Mouse (Mus musculus) liver, embryonic 14.5 days (tissue): ENCODE data around the gene Ramp2.

Experiments
- CTCF ChIP-seq: IDR thresholded peaks from 2 replicates; pipeline ENCODE4 v1.5.1; 2016; ENCODE audit warnings: antibody characterized with exemption, low read depth, control low read depth
- EP300 ChIP-seq: IDR thresholded peaks from 2 replicates; pipeline ENCODE4 v1.6.1; 2016; ENCODE audit warnings: antibody characterized with exemption, low read depth

DNA sequence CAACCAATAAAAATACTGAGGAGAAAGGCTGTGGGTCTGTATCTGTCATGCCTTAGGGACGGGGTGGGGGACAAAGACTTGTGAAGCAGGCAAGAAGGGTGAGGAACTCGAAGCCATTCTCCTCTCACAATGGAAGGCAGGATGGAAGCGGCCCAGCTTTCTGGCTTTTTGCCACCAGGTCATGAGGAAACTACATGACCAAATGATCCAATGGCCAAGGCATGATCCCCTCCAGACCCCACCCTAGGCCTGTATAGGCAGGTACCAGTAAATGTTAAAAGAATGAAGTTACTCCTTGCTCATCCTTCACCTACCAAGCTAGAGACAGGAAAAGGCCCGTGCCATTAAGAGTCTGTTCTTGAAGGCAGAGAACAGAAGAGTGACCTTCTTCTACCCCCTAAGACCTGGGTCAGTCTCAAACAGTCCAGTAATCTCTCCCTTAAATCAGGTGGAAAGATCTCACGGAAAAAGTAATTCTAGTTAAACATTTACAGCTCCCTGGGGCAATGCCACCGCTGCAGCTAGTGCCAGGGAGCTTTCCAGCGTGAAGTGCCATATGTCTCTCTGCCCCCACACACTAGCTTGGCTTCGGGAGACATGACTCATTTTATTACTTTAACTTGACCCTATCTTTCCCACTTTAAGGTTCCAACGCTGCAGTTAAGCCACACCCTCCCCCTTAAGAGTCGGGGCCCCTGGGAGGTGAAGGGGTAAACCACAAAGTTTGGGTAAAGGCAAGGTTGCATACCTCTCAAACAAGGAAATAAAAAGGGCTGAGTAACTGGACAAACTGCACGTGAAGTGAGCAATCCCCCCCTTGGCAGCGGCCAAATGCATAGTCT lies 31.8 kb downstream of the Ramp2 start:
- no peak for TF ChIP-seq CTCF
- TF ChIP-seq EP300 = no peak
